Mouse (Mus musculus): ENCODE data around the gene Stk11ip.

- TF ChIP-seq CTCF (IDR thresholded peaks at IDR 0.05; ENCODE audit: extremely low read depth, insufficient read depth, low read length) (no peak), POLR2A (IDR thresholded peaks at IDR 0.05; ENCODE audit: extremely low read depth, insufficient read depth, low read length) (no peak)
These were observed 42.8 kb downstream of the Stk11ip start for GRCm38 (mm10) chr1:75564102-75564501.

All from cortical plate, adult 2 months (tissue).